Mouse (Mus musculus) intestine, embryonic 16.5 days (tissue): ENCODE data around the gene Aox4. TPM values are rescaled to one million over a fixed set of nuclear protein-coding genes. Genes with fewer than 3 reads are reported as not detected.

Experiments used
- ATAC-seq: fragments of 200-750 bp; cut with Nextera tagmentation; 2 replicates; pipeline ENCODE4 v1.8.0; 2017; ENCODE audit warnings: moderate TSS enrichment, moderate library complexity
- H3K27ac ChIP-seq: fragments of 300-500 bp; sonication (generic); 2 replicates; pipeline ENCODE4 v1.5.1; 2014; ENCODE audit warnings: mild to moderate bottlenecking, low read length
- H3K27me3 ChIP-seq: fragments of 300-500 bp; sonication (generic); replicated peaks from 2 replicates; pipeline ENCODE4 v1.6.1; 2014; ENCODE audit warnings: low read length, control low read depth, mixed read lengths; ENCODE audit not compliant: control insufficient read depth, insufficient read depth
- H3K36me3 ChIP-seq: fragments of 300-500 bp; sonication (generic); 2 replicates; pipeline ENCODE4 v1.6.1; 2014; ENCODE audit warnings: low read length, control low read depth; ENCODE audit not compliant: control insufficient read depth, insufficient read depth
- H3K4me1 ChIP-seq: fragments of 300-500 bp; sonication (generic); 2 replicates; pipeline ENCODE4 v1.6.1; 2014; ENCODE audit warnings: low read length, control low read depth, mixed read lengths; ENCODE audit not compliant: control insufficient read depth, insufficient read depth
- H3K4me2 ChIP-seq: fragments of 300-500 bp; sonication (generic); 2 replicates; pipeline ENCODE4 v1.6.1; 2014; ENCODE audit warnings: low read depth, low read length, control low read depth
- H3K4me3 ChIP-seq: fragments of 300-500 bp; sonication (generic); 2 replicates; pipeline ENCODE4 v1.5.1; 2014; ENCODE audit warnings: mild to moderate bottlenecking, low read length
- H3K9ac ChIP-seq: fragments of 300-500 bp; sonication (generic); 2 replicates; pipeline ENCODE4 v1.6.1; 2014; ENCODE audit warnings: low read depth, low read length
- H3K9me3 ChIP-seq: fragments of 300-500 bp; sonication (generic); 2 replicates; pipeline ENCODE4 v1.6.1; 2016; ENCODE audit warnings: low read length, control low read depth; ENCODE audit not compliant: control insufficient read depth
- WGBS: fragments of 180-500 bp; shearing (Covaris S2); extraction: QIAGEN DNeasy Blood & Tissue Kit; methylation state at CpG from one replicate; pipeline ENCODE4 v1.1.7; 2014; 5-methylcytosine and 5-hydroxymethylcytosine counted together
- polyA plus RNA-seq: library from polyadenylated mRNA; unstranded; fragments of >200 nt; fragmentation: Nextera tagmentation; extraction: Ambion mirVana; gene quantifications from 2 replicates; pipeline ENCODE4 v1.2.1, GENCODE M21; 2015

Gene Aox4
- polyA plus RNA-seq, 1 experiment from 2014 or later, result 0.10 TPM

DNA sequence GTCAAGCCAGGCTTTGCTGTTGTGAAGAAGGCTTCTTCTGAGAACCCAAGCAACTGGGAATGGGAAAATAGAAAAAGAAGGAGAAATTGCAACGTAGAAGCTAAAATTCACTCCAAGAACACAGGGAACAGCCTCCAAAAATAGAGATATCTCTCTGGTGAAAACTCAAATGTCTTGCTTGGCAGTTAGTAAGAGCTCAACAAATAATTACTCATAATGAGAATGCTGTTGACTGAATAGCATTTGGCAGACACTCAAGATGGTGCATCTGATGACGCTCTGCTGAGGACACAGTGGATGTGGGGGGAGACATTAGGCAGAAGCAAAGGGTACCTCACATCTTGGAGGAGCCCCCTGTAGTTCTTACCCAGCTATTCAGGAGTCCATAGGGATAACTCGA is 77.9 kb downstream of the Aox4 start:
- no peak overlapping the region for H3K9ac ChIP-seq
- H3K4me1 ChIP-seq, result no peaks in the 10 kb centered on the region
- ATAC-seq, result no peak
- no peak overlapping the region for H3K27ac ChIP-seq
- H3K27me3 ChIP-seq, result no peaks in the 10 kb centered on the region
- H3K9me3 ChIP-seq, result no peaks in the 10 kb centered on the region
- WGBS, result 78% methylated on average over 3 of the region's 3 CpGs
- H3K36me3 ChIP-seq, result no peaks in the 10 kb centered on the region
- H3K4me3 ChIP-seq, result no peak overlapping the region
- no peak overlapping the region for H3K4me2 ChIP-seq

GRCm38 (mm10) chr1:58289863-58290469 is 79.8 kb downstream of the Aox4 start:
- Histone ChIP-seq H3K9me3 (no peaks in the 10 kb centered on the region), H3K4me1 (no peaks in the 10 kb centered on the region), H3K27ac (no peak overlapping the region), H3K36me3 (no peaks in the 10 kb centered on the region), H3K4me2 (no peak overlapping the region), H3K27me3 (no peaks in the 10 kb centered on the region), H3K9ac (no peak overlapping the region), H3K4me3 (no peak overlapping the region)
- 42% methylated on average over 16 of the region's 16 CpGs for WGBS
- no peak for ATAC-seq

- Histone ChIP-seq H3K4me1 (no peaks in the 10 kb centered on the region), H3K36me3 (no peaks in the 10 kb centered on the region), H3K27me3 (no peaks in the 10 kb centered on the region), H3K9ac (no peak overlapping the region), H3K9me3 (no peaks in the 10 kb centered on the region), H3K27ac (peak overlapping the region; percentile 61), H3K4me3 (no peak overlapping the region), H3K4me2 (no peak overlapping the region)
- 48% methylated on average over 13 of the region's 13 CpGs for WGBS
- peak; percentile 77 for ATAC-seq
These were observed 81.5 kb downstream of the Aox4 start for GRCm38 (mm10) chr1:58291394-58292300.

DNA sequence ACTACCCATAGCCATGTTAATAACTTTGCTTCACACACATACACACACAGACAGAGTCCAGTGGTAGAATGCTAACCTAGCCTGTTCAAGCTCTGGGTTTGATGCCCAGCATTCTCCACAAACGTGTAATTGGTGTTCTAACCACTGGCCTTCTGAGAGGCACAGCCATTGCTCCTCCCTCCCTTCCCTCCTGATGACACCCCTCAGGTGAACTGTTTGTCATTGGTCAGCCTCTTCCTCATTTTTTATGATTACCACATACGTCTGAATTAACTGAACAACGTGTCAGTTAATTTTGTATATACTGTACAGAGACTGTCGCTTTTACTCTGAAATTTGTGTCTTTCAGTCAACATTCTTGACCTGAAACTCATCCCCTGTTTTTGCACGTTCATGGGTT is 84.5 kb downstream of the Aox4 start:
- WGBS, result 84% methylated on average over 5 of the region's 5 CpGs
- Histone ChIP-seq H3K9ac (no peak overlapping the region), H3K27ac (no peak overlapping the region), H3K4me2 (no peak overlapping the region), H3K36me3 (no peaks in the 10 kb centered on the region), H3K4me3 (no peak overlapping the region), H3K9me3 (no peaks in the 10 kb centered on the region), H3K4me1 (no peaks in the 10 kb centered on the region), H3K27me3 (no peaks in the 10 kb centered on the region)
- no peak for ATAC-seq

DNA sequence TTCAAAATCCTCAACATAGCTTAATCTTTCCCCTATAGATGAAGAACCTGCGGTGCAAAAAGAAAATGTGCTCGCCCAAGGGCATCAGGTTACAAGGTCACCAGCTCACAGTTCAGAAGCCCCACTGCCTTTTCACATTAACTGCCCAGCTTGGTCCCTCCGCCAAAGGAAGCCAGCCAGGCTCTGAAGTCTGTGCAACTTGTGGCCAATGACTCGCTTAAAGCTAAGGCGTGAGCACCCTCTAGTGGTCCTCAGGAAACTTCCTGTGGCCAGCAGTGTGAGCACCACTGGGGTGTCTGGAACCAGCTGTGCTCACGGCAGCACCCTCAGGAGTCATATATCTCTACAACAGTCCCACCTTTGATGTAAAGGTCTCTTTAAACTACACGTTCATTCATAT is 86.1 kb downstream of the Aox4 start:
- H3K4me2 ChIP-seq, result no peak overlapping the region
- H3K4me1 ChIP-seq, result no peaks in the 10 kb centered on the region
- ATAC-seq, result peak; percentile 50
- H3K4me3 ChIP-seq, result no peak overlapping the region
- WGBS, result 8% methylated on average over 7 of the region's 7 CpGs
- no peaks in the 10 kb centered on the region for H3K9me3 ChIP-seq
- H3K27ac ChIP-seq, result no peak overlapping the region
- no peaks in the 10 kb centered on the region for H3K27me3 ChIP-seq
- no peaks in the 10 kb centered on the region for H3K36me3 ChIP-seq
- H3K9ac ChIP-seq, result no peak overlapping the region

DNA sequence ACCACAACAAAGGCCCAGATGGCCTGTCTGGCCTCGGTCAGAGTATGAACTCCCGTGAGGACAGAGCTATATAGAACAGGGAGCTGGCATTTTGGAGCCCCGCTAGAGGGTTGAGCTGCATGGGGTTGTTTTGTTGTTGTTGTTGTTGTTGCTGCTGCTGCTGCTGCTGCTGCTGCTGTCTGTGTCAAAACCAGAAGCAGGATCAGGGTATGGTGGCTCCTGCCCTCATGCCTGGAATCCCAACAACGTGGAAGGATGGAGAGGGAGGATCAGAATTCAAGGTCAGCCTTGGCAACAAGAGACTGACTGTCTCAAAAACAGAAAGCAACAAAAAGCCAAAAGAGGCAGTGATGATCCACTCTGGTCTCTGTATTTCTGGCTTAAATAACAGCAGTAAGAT is 86.6 kb downstream of the Aox4 start:
- 65% methylated on average over 4 of the region's 4 CpGs for WGBS
- Histone ChIP-seq H3K9me3 (no peaks in the 10 kb centered on the region), H3K4me2 (no peak overlapping the region)

DNA sequence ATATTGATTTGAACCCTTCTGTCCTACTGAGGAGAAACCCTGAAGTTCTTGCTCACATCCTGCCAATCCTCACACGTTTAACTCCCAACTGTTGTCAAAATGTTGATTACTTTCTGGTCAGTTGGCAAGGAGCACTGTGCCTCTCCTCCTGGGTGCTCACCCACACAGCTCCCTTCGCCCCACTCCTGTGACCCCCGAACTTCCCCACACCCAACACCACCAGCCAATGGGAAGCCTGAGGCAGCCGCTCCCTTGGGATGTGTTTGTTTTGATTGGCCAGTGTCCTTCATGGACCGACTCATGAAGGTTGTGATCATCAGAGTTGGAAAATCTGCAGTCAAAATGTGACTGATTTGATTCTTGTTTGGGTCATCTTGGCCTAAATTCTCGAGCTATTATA is 88.2 kb downstream of the Aox4 start:
- WGBS, result 75% methylated on average over 6 of the region's 6 CpGs
- no peaks in the 10 kb centered on the region for H3K4me1 ChIP-seq
- H3K27me3 ChIP-seq, result no peaks in the 10 kb centered on the region
- no peaks in the 10 kb centered on the region for H3K36me3 ChIP-seq
- no peaks in the 10 kb centered on the region for H3K9me3 ChIP-seq
- H3K9ac ChIP-seq, result no peak overlapping the region
- H3K4me3 ChIP-seq, result no peak overlapping the region
- no peak overlapping the region for H3K4me2 ChIP-seq
- no peak overlapping the region for H3K27ac ChIP-seq
- no peak for ATAC-seq

More for the DNA sequence above, 86.6 kb downstream of the Aox4 start:
- Histone ChIP-seq H3K9ac (no peak overlapping the region), H3K27me3 (no peaks in the 10 kb centered on the region), H3K27ac (no peak overlapping the region), H3K4me1 (no peaks in the 10 kb centered on the region), H3K4me3 (no peak overlapping the region), H3K36me3 (no peaks in the 10 kb centered on the region)
- ATAC-seq, result no peak

GRCm38 (mm10) chr1:58301073-58301472 is 90.9 kb downstream of the Aox4 start:
- Histone ChIP-seq H3K27me3 (no peaks in the 10 kb centered on the region), H3K4me3 (no peak overlapping the region), H3K27ac (no peak overlapping the region), H3K4me1 (peaks cover 15% of the 10 kb centered on the region), H3K4me2 (no peak overlapping the region), H3K36me3 (no peaks in the 10 kb centered on the region), H3K9ac (no peak overlapping the region), H3K9me3 (no peaks in the 10 kb centered on the region)
- WGBS, result 88% methylated on average over 7 of the region's 7 CpGs
- ATAC-seq, result no peak

DNA sequence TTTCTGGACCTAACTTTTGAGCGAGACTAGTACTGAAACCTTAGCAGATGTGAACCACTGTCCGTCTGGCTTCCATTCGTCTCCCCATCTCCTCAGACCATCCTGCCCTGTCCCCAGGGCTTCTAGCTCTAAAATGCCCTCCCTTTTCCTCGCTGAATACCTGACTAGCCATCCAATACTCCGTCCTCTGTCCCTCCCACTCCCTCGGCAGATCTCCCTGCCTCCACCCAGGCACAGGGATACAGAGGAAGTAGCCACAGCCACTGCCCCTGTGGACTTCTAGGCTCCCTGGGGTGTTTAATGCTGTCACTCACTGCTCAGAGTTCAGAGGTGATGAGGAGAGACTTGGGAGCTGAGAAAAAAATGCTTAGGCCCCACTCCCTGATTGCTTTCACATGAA is 91.8 kb downstream of the Aox4 start:
- no peak for ATAC-seq
- no peak overlapping the region for H3K27ac ChIP-seq
- no peak overlapping the region for H3K4me2 ChIP-seq
- no peaks in the 10 kb centered on the region for H3K27me3 ChIP-seq
- no peaks in the 10 kb centered on the region for H3K36me3 ChIP-seq
- 83% methylated on average over 6 of the region's 6 CpGs for WGBS
- H3K4me3 ChIP-seq, result no peak overlapping the region
- H3K9ac ChIP-seq, result no peak overlapping the region
- no peaks in the 10 kb centered on the region for H3K9me3 ChIP-seq
- H3K4me1 ChIP-seq, result peaks cover 15% of the 10 kb centered on the region
